Mouse (Mus musculus) c-Kit-negative CD71-positive TER-119-positive erythroid progenitor cells, embryonic 14.5 days (primary cell): ENCODE measurements around the gene Ranbp6.

Source experiments
- DNase-seq: peaks from one replicate; pipeline ENCODE4 v3.0.0-alpha.2; 2013; ENCODE audit warnings: low read depth, low spot score

Gene Ranbp6

GRCm38 (mm10) chr19:29805917-29806785, 6.6 kb downstream of the Ranbp6 start, which contains the start of gene 9930021J03Rik:
Gene 9930021J03Rik (minus strand): TSS chr19:29805989.
- peak; percentile 98 for DNase-seq

- peak; percentile 52 for DNase-seq
Measured at GRCm38 (mm10) chr19:29805101-29805916, 7.5 kb downstream of the Ranbp6 start.

- DNase-seq: no peak
Measured at GRCm38 (mm10) chr19:29803946-29804345, 8.8 kb downstream of the Ranbp6 start.

- no peak for DNase-seq
Measured at GRCm38 (mm10) chr19:29797371-29797770, 15.4 kb downstream of the Ranbp6 start.

- no peak for DNase-seq
Measured at GRCm38 (mm10) chr19:29787997-29788396, 24.8 kb downstream of the Ranbp6 start.

- no peak for DNase-seq
Measured at GRCm38 (mm10) chr19:29782914-29783313, 29.9 kb downstream of the Ranbp6 start.
